ENCODE assay signal across 8 mouse cellular contexts in genomic region chr11:69125852-69125918, GRCm38 (mm10). TPM values are rescaled to one million over a fixed set of nuclear protein-coding genes. Genes with fewer than 3 reads are reported as not detected.
A peak's percentile ranks its signal among the peaks of the same experiment; 100 is the strongest.
DNase-seq lines count a peak whose midpoint lies in the region; ATAC-seq and TF ChIP-seq lines count a peak whose summit lies in the region.

Aloxe3 (plus strand) TSS chr11:69125896.

- peak within 1 kb of the TSS; percentile 69 for H3K4me2 ChIP-seq in kidney, postnatal 0 days (ENCODE audit: low read length)
- H3K4me2 ChIP-seq in hindbrain, embryonic 14.5 days (replicated peaks), result peak within 1 kb of the TSS; percentile 58
- H3K4me2 ChIP-seq in midbrain, embryonic 14.5 days (ENCODE audit: low read length), result peak within 1 kb of the TSS; percentile 85

- peak within 1 kb of the TSS; percentile 54 for H3K9ac ChIP-seq in kidney, postnatal 0 days (ENCODE audit: low read depth, low read length)
- H3K9ac ChIP-seq in hindbrain, embryonic 14.5 days, result peak within 1 kb of the TSS; percentile 53
- H3K9ac ChIP-seq in midbrain, embryonic 14.5 days (replicated peaks; ENCODE audit: low read length), result peak within 1 kb of the TSS; percentile 54

- no peaks in the 10 kb centered on the region for H3K36me3 ChIP-seq in kidney, postnatal 0 days (ENCODE audit: insufficient read depth, low read length)
- H3K36me3 ChIP-seq in hindbrain, embryonic 14.5 days (replicated peaks; ENCODE audit: control insufficient read depth, insufficient read depth), result no peaks in the 10 kb centered on the region
- no peaks in the 10 kb centered on the region for H3K36me3 ChIP-seq in midbrain, embryonic 14.5 days (ENCODE audit: control insufficient read depth, insufficient read depth, low read length)

- H3K9me3 ChIP-seq in kidney, postnatal 0 days (replicated peaks; ENCODE audit: low read length), result no peaks in the 10 kb centered on the region
- no peaks in the 10 kb centered on the region for H3K9me3 ChIP-seq in hindbrain, embryonic 14.5 days (ENCODE audit: control insufficient read depth, low read length)
- H3K9me3 ChIP-seq in midbrain, embryonic 14.5 days (ENCODE audit: control insufficient read depth, low read length), result no peaks in the 10 kb centered on the region

- H3K27me3 ChIP-seq in kidney, postnatal 0 days (ENCODE audit: insufficient read depth, low read length), result no peaks in the 10 kb centered on the region
- peaks cover 8% of the 10 kb centered on the region; the same call in 1 of the 2 replicates for H3K27me3 ChIP-seq in hindbrain, embryonic 14.5 days (ENCODE audit: control insufficient read depth, insufficient read depth, low read length)
- H3K27me3 ChIP-seq in midbrain, embryonic 14.5 days (ENCODE audit: control insufficient read depth, insufficient read depth, low read length), result peaks cover 3% of the 10 kb centered on the region; the same call in 1 of the 2 replicates

- peak within 1 kb of the TSS; percentile 78 for H3K27ac ChIP-seq in kidney, postnatal 0 days
- H3K27ac ChIP-seq in cortical plate, adult 2 months (ENCODE audit: insufficient read depth, low read length), result no peak within 1 kb of the TSS; the same call in 1 of the 2 replicates
- peak within 1 kb of the TSS; percentile 63 for H3K27ac ChIP-seq in hindbrain, embryonic 14.5 days
- H3K27ac ChIP-seq in midbrain, embryonic 14.5 days (replicated peaks; ENCODE audit: low read depth, low read length), result peak within 1 kb of the TSS; percentile 82

- no peak for ATAC-seq in kidney, postnatal 0 days (replicated peaks; ENCODE audit: low FRiP score, low read depth)
- no peak for ATAC-seq in hindbrain, embryonic 14.5 days (ENCODE audit: low FRiP score)
- no peak for ATAC-seq in midbrain, embryonic 14.5 days (ENCODE audit: low FRiP score, low TSS enrichment)

- WGBS in kidney, postnatal 0 days, result 0% methylated on average over 3 of the region's 3 CpGs
- WGBS in hindbrain, embryonic 14.5 days, result 4% methylated on average over 3 of the region's 3 CpGs
- 4% methylated on average over 3 of the region's 3 CpGs for WGBS in midbrain, embryonic 14.5 days

- no peak for TF ChIP-seq CTCF in kidney, postnatal 0 days (IDR thresholded peaks at IDR 0.05; ENCODE audit: low read depth)
- no peak for TF ChIP-seq CTCF in cortical plate, adult 2 months (IDR thresholded peaks at IDR 0.05; ENCODE audit: extremely low read depth, insufficient read depth, low read length)

- DNase-seq in kidney, postnatal 0 days (ENCODE audit: low spot score), result no peak
- DNase-seq in kidney, postnatal 25 days, result no peak
- no peak for DNase-seq in hindbrain, embryonic 14.5 days (ENCODE audit: low spot score)
- DNase-seq in midbrain, embryonic 14.5 days, result no peak
- no peak for DNase-seq in thymus, postnatal 25 days
- DNase-seq in testis, postnatal 14 days (ENCODE audit: low spot score), result no peak
- DNase-seq in ovary, postnatal 10 days (ENCODE audit: low spot score), result no peak

- H3K4me3 ChIP-seq in kidney, postnatal 0 days (replicated peaks; ENCODE audit: low read depth, low read length), result peak within 1 kb of the TSS; percentile 52
- H3K4me3 ChIP-seq in cortical plate, adult 2 months (ENCODE audit: insufficient read depth, low read length), result peak within 1 kb of the TSS; percentile 76
- peak within 1 kb of the TSS; percentile 43 for H3K4me3 ChIP-seq in hindbrain, embryonic 14.5 days (replicated peaks; ENCODE audit: low read length)
- H3K4me3 ChIP-seq in midbrain, embryonic 14.5 days (replicated peaks; ENCODE audit: low read depth, low read length), result peak within 1 kb of the TSS; percentile 57

- TF ChIP-seq POLR2A in cortical plate, adult 2 months (IDR thresholded peaks at IDR 0.05; ENCODE audit: extremely low read depth, insufficient read depth, low read length), result no peak

- peaks cover 3% of the 10 kb centered on the region; the same call in 1 of the 2 replicates for H3K4me1 ChIP-seq in kidney, postnatal 0 days (replicated peaks; ENCODE audit: insufficient read depth, low read length)
- no peaks in the 10 kb centered on the region for H3K4me1 ChIP-seq in cortical plate, adult 2 months (ENCODE audit: control insufficient read depth, insufficient read depth, low read length)
- peaks cover 7% of the 10 kb centered on the region for H3K4me1 ChIP-seq in hindbrain, embryonic 14.5 days (replicated peaks; ENCODE audit: control insufficient read depth, insufficient read depth, low read length)
- H3K4me1 ChIP-seq in midbrain, embryonic 14.5 days (ENCODE audit: control insufficient read depth, insufficient read depth, low read length), result peaks cover 10% of the 10 kb centered on the region; the same call in 1 of the 2 replicates

RNA-seq across cellular contexts. Expression of gene Aloxe3, which starts in this region (rescaled TPM):
- 0.54 and 0.69 TPM in 2 replicates for polyA plus RNA-seq in kidney, postnatal 0 days (2015; fragmentation: Nextera tagmentation; extraction: Ambion mirVana)
- polyA plus RNA-seq in cortical plate, adult 2 months (2012; rRNA removed), result 8.7 and 11.6 TPM in 2 replicates
- polyA plus RNA-seq in hindbrain, embryonic 14.5 days (2014; fragmentation: Nextera tagmentation; extraction: Ambion mirVana), result 4.3 and 4.9 TPM in 2 replicates
- 2.8 and 3.2 TPM in 2 replicates for polyA plus RNA-seq in midbrain, embryonic 14.5 days (2014; fragmentation: Nextera tagmentation; extraction: Ambion mirVana)
